Mouse (Mus musculus): ENCODE data around the gene Clec2d.
"Not testable (repeated sequence)": the region's sequence is repeated elsewhere in the genome, so short reads cannot be mapped to it uniquely, and the experiment has no call there.

Gene Clec2d

GRCm38 (mm10) chr6:129186457-129187199 lies 6.2 kb downstream of the Clec2d start:
- no peak for DNase-seq (ENCODE audit: inconsistent age in 2 of 2, low spot score in 1 of 2)

GRCm38 (mm10) chr6:129187200-129187651 lies 6.8 kb downstream of the Clec2d start:
- DNase-seq (ENCODE audit: inconsistent age in 2 of 2, low spot score in 1 of 2): no peak

GRCm38 (mm10) chr6:129187816-129188215 lies 7.4 kb downstream of the Clec2d start:
- not testable (repeated sequence) for DNase-seq (ENCODE audit: inconsistent age in 2 of 2, low spot score in 1 of 2)

- DNase-seq (ENCODE audit: inconsistent age in 2 of 2, low spot score in 1 of 2): no peak
Observed at GRCm38 (mm10) chr6:129193431-129193830, 13.0 kb downstream of the Clec2d start.

GRCm38 (mm10) chr6:129200066-129200465 lies 19.7 kb downstream of the Clec2d start:
- DNase-seq (ENCODE audit: inconsistent age in 2 of 2, low spot score in 1 of 2): not testable (repeated sequence)

- DNase-seq (ENCODE audit: inconsistent age in 2 of 2, low spot score in 1 of 2): no peak
Observed at GRCm38 (mm10) chr6:129202306-129202705, 21.9 kb downstream of the Clec2d start.

- no peak for DNase-seq (ENCODE audit: inconsistent age in 2 of 2, low spot score in 1 of 2)
Observed at GRCm38 (mm10) chr6:129204342-129204741, 23.9 kb downstream of the Clec2d start.

GRCm38 (mm10) chr6:129204838-129205237 lies 24.4 kb downstream of the Clec2d start:
- DNase-seq (ENCODE audit: inconsistent age in 2 of 2, low spot score in 1 of 2): no peak

GRCm38 (mm10) chr6:129208891-129209519 lies 28.6 kb downstream of the Clec2d start:
- DNase-seq (ENCODE audit: inconsistent age in 2 of 2, low spot score in 1 of 2): no peak

- DNase-seq (ENCODE audit: inconsistent age in 2 of 2, low spot score in 1 of 2): no peak
Observed at GRCm38 (mm10) chr6:129209785-129210446, 29.5 kb downstream of the Clec2d start.

- DNase-seq (ENCODE audit: inconsistent age in 2 of 2, low spot score in 1 of 2): no peak
Observed at GRCm38 (mm10) chr6:129210447-129210790, 30.0 kb downstream of the Clec2d start.

- peak in 1 of 2 experiments; percentile 48 for DNase-seq (ENCODE audit: inconsistent age in 2 of 2, low spot score in 1 of 2)
Observed at GRCm38 (mm10) chr6:129212421-129213195, 32.2 kb downstream of the Clec2d start.

GRCm38 (mm10) chr6:129213497-129213896 lies 33.1 kb downstream of the Clec2d start:
- DNase-seq (ENCODE audit: inconsistent age in 2 of 2, low spot score in 1 of 2): no peak

- DNase-seq (ENCODE audit: inconsistent age in 2 of 2, low spot score in 1 of 2): no peak
Observed at GRCm38 (mm10) chr6:129214263-129214662, 33.8 kb downstream of the Clec2d start.

- DNase-seq (ENCODE audit: inconsistent age in 2 of 2, low spot score in 1 of 2): no peak
Observed at GRCm38 (mm10) chr6:129215053-129215452, 34.6 kb downstream of the Clec2d start.

- peak; percentile 40 to 67 for DNase-seq (ENCODE audit: inconsistent age in 2 of 2, low spot score in 1 of 2)
Observed at GRCm38 (mm10) chr6:129215886-129216637, 35.6 kb downstream of the Clec2d start.

- no peak for DNase-seq (ENCODE audit: inconsistent age in 2 of 2, low spot score in 1 of 2)
Observed at GRCm38 (mm10) chr6:129216721-129217230, 36.4 kb downstream of the Clec2d start.

- no peak for DNase-seq (ENCODE audit: inconsistent age in 2 of 2, low spot score in 1 of 2)
Observed at GRCm38 (mm10) chr6:129218191-129218696, 37.8 kb downstream of the Clec2d start.

- peak in 1 of 2 experiments; percentile 36 for DNase-seq (ENCODE audit: inconsistent age in 2 of 2, low spot score in 1 of 2)
Observed at GRCm38 (mm10) chr6:129219897-129220517, 39.6 kb downstream of the Clec2d start.

- no peak for DNase-seq (ENCODE audit: inconsistent age in 2 of 2, low spot score in 1 of 2)
Observed at GRCm38 (mm10) chr6:129221053-129221452, 40.6 kb downstream of the Clec2d start.
